Mouse (Mus musculus) telencephalon, adult 2 months (tissue): ENCODE measurements around the gene Tprkb.
"Not testable (repeated sequence)": the region's sequence is repeated elsewhere in the genome, so short reads cannot be mapped to it uniquely, and the experiment has no call there.

Experiments used
- DNase-seq: peaks from one replicate; pipeline ENCODE4 v3.0.0-alpha.2; 2011; ENCODE audit warnings: low read depth, low spot score

Tprkb gene

DNA sequence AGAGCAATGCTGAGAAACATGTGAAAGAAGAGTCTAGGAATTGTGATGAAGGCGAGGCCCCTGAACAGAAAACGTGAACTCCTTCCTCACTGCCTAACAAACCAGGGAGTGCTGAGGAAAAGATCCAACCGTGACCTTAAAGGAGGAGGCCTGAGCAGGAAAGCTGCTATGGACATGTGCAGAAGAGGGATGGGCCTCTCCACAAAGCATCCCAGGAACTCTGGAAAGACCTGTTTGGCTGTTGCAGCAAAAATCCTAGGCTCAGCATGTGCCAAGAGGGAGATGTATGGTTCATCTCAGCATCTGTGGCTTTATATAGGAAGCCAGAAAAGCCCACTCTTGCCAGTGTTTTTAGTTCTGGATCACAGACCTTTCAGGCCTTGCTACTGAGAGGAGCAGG lies 61.0 kb downstream of the Tprkb start:
- DNase-seq: no peak

DNA sequence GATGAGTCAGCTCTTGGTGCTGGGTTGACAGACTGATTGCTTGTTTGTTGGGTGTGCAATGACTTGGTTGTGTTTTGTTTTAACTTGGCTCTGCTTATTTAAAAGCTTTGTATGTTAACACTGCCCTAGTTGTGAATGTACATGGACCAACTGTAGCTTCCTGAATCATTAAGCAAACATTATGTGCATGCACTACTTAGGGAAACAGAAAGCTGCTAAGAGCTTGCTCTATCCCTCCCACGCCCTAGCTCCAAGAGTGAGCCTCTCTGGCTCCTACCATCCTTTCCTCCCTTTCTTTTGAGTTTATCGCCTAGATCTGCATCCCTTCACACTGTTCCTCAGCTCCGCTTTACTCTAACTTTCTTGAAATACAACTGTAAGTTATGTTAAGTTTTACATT lies 61.7 kb downstream of the Tprkb start:
- peak; percentile 53 for DNase-seq

DNA sequence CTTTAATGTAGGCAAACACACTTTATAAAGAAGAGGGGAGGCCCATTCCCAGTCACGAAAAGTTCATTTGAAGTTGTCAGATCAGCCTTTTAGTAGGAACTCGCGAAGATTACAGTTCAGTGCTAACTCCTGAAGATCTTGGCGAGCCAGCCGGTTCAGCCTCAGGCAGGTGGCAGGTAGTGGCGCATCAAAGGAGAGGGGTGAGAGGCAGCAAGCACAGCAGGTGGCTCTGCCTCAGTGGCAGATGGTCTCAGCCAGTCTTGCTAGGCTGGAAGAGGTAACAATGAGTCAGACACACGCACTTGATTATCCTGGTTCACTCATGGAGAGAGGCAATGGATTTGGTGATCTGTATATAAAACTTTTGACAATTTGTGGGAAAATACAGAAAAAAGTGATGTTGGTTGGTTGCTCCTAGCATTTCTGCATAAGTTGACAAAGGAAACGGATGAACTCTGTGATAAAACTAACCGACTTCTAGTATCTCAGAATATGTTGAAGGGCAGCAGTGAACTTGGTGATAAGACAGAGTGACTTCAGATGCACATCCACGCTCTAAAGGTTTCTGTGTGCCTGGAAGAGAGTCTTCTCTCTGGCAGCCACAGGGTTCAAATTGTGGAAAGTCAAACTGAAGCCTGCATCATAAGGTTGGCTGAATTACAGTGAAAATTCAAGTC lies 63.4 kb downstream of the Tprkb start:
- DNase-seq: no peak

DNA sequence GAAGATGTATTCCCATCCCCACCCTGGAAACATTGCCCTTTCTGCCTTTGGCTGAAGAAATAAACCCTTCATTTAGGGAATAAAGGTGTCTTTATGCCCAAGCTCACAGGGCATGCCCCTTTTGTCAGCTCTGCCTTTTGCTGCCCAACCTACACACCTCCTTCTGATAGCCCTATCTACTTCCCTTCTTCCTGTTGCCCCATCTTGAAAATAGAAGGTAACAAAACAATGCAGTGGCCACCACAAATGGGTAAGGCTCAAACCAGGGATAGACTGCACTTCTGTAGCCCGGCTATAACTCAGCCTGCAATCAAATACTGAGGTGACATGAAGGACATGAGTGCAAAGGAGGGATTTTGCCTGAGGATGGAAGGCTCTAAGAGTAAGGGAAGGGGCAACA lies 64.1 kb downstream of the Tprkb start:
- DNase-seq: no peak

DNA sequence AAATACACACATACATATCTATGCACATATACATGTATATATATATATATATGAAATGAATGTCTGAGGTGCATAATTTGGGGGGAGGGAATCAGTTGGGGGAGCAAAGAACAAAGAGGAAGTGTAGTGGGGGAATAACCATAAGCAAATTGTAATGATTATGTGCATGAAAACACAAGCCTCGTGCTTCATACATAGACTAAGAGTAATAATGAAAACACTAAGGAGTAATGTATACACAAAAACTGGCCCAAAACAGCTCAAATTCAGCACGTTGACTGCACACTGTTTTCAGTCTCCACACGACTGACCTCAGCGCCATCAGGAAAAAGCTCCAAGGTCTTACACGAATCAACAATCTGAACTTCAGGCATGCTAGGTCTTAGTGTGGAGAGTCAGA lies 64.6 kb downstream of the Tprkb start:
- no peak for DNase-seq

DNA sequence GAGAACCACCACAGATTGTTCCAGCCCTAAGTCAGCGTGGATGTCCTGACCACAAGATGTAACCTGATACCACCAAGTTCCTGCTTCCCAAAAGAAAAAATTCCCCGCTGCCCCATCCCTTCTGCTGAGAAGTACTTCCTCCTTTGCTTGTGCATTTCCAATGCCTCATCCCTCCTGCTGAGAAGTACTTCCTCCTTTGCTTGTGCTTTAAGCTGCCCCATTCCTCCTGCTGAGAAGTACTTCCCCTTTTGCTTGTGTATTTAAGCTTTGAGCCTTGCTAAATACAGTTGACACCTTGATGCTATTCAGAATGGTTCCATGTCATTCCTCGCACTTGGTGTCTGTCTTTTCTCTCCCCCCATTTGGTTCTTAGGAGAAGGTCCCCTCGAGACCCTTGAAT lies 67.1 kb downstream of the Tprkb start:
- not testable (repeated sequence) for DNase-seq
